Mouse (Mus musculus): ENCODE results near the gene Jarid2. TPM values are rescaled to one million over a fixed set of nuclear protein-coding genes. Genes with fewer than 3 reads are reported as not detected.
A peak's percentile ranks its signal among the peaks of the same experiment; 100 is the strongest.

Gene Jarid2
- total RNA-seq, 2 experiments from 2014 or later, result 15.8 to 16.6 TPM

- DNase-seq, result no peak
Observed at GRCm38 (mm10) chr13:44915382-44915781, 186.1 kb downstream of the Jarid2 start.

DNA sequence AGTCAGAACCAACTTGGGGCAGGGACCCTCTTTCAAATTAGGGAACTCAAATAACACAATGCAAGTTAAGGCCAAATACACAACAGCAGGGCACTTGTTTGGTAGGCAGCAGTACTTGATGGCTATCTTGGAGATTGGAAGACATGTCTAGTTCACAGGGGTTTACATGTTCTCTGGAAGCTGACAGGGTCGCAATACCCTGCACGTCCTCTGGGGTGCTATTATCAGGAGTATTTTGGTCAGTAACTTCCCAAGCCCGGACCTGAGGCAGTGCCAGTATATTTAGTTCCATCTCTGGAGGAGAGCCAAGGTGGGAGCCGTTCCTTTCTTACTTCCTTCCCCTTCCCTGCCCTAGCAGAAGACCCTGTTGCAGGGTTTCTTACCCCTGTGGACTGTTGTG, 186.7 kb downstream of the Jarid2 start:
- no peak for DNase-seq

GRCm38 (mm10) chr13:44917202-44917601, 187.9 kb downstream of the Jarid2 start:
- no peak for DNase-seq

DNA sequence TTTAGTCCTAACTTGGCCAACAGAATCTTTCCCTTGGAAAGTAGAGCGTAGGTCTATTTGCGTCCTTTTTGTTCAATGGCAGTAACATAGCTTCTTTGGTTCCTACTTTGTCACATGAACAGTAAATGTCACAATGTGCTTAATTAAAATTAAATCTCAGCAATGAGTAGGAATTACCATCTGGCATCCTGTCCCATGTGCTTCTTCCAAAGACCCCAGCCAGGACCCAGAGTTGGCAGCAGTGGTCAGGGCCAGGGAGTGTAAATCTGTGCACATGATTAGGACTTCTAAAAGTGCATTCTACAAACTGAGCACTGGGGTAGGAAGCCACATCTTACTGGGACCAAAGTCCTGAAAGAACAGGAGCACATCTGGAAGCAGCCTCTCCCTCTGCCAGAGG, 189.0 kb downstream of the Jarid2 start:
- no peak for DNase-seq

GRCm38 (mm10) chr13:44921095-44921494, 191.8 kb downstream of the Jarid2 start:
- no peak for DNase-seq

GRCm38 (mm10) chr13:44921721-44922120, 192.4 kb downstream of the Jarid2 start:
- no peak for DNase-seq

GRCm38 (mm10) chr13:44924042-44924441, 194.8 kb downstream of the Jarid2 start:
- DNase-seq, result peak in 1 of 2 experiments; percentile 49

DNA sequence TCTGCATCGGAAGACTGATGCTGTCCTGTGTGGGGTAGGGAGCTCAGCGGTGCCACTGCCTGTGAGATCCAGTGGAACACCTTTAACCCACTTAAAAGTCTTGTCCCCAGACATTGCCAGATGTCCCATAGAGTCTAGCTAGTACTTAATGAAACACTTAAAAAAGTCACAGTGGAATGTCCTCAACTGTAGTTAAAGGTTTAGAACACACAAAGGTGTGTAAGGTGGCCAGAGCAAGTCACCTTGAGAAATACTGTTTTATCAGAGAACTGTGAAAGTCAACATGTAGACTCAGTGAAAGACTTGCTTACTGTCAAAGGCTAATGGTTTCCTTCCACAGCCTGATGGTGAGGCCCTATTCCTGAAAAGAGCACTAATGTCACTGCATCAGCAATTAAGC, 195.9 kb downstream of the Jarid2 start:
- no peak for DNase-seq

DNA sequence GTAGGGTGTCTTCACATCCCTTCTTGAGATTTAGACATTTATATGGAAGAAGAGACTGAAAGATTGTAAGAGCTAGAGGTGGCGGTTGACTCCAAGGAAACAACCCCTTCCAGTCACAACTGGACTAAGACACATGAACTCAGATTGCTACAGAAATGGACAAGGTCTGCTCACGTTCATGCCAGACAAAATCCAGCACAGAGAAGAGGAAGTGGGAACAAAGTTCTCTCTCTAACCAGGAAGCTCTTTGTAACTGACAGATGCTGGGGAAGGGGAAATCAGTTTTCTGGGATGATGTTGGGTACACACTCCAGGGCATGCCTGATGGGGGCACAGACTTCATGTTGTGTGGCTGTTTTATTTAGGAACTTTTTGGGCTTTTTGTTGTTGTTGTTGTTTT, 197.0 kb downstream of the Jarid2 start:
- no peak for DNase-seq

DNA sequence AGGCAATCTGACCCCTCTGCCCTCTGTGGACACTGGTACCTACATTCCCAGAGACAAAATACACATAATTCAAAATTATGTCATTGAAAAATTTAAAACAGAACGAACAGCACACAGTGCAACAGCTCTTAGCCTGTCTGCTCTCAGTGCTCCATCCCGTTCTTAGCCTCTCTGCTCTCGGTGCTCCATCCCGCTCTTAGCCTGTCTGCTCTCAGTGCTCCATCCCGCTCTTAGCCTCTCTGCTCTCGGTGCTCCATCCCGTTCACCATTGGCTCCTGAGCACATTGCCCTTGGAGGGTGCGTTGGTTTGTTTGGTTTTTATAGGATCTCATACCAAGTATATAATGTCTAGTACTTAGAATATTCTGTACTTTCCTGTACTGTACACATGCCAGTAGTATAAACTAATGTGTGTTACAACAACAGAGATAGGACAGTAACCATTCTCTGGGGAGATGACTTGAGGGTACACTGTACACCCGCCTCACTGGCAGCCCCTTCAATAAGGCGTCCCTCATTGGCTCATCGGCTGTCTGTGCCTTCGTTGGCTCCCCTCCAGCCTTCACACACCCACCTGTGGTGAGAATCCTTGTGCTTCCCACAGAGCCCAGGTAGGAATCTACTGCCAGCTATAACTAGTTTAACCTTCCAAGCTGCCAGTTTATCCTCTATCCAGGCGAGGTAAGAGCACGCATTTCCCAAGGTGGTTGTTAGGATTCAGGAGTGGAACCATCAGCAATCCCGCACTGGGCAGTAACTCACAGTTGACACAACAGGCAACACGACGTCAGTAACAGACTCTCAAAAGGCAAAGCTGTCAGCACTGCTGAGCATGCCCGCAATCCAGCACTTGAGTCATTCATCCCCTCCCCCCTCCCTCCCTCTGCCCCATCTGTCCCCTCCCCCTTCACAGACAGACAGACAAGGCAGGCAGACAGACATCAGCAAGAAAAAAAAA, 203.3 kb downstream of the Jarid2 start:
- DNase-seq, result no peak

DNA sequence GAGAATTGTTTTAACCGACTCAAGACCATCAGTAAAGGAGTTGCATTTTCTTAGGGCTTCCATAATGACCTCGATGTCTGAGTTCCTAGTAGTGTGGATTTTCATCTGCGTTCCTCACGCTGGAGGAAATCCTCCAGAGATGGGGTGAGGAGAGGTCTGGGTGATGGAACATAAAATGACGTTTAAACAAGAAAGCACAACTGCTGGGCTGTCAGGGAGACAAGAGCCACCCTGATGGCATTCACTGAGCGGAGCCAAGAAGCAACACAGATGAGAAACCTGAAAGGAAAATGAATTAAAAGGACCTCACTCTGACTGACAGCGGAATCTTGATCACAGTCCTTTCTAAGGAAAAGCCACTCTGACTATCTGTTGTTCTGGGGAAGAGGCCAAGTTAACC, 204.3 kb downstream of the Jarid2 start:
- no peak for DNase-seq

DNA sequence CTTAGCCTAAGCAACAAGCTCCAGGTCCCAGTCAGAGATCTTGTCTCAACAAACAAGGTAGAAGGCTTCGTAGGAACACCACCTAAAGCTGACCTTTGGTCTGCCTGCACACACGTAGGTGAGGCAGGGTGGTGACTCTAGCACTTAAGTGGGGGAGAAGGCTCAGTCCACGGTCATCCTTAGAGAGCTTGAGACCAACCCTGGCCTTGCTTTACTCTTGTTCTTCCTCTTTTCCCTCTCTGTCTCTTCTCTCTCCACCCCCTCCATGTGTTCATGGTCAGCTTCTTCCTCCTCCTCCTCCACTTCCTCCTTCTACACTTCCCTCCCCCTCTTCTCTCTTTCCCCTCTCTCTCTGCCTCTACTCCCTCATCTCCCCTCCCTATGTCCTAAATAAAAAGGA, 208.4 kb downstream of the Jarid2 start:
- no peak for DNase-seq

GRCm38 (mm10) chr13:44939326-44940035, 210.2 kb downstream of the Jarid2 start:
- peak; percentile 44 to 57 for DNase-seq

DNA sequence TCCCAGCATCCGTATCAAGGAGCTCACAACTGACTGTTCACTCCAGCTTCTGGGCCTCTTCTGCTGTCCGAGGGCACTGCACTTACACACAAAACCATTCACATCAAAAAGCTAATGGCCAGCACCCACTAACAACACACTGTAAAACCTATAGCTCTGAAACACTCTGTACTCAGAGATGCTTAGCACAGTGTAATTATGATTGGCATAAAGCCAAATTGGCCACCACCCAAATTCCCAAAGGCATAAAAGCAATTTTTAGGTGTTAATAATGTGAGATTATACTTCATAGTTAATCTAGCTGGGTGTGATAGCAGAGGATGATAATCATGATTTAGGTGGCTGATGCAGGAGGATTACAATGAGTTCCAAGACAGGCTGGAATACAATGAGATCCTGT, 214.3 kb downstream of the Jarid2 start:
- no peak for DNase-seq

DNA sequence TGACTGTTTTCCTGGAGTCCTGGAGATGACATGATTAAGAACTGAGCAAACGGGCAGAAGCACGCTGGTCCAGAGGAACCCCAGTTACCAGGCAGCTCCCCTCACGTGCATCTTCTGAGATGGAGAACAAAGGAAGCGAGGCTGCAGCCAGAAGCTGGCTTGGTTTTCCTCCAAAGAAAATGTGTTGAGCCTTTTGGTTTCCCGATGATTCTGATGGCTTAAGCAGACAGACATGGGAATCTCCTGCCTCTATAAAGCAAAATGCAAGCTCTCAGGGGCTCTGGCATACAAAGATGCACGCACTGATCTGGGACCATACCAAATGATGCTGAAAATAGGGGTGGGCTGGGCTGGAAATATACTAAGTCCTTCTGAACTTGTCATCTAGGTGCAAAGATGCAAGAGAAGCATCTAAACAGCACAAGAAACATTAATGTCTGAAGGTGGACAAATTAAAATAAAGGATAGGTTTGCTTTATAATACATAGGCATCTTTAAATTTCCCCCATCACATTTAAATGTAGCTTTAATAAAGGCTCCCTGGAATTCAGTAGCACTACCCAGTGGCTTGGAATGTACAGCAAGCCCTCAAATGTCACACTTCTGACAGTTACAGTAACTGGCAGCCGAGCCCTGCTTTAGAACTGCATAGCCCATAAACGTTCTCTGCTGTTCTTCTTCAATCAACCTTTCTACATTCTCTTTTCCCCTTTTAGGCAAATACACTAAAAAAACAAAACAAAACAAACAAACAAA, 217.8 kb downstream of the Jarid2 start:
- no peak for DNase-seq

DNA sequence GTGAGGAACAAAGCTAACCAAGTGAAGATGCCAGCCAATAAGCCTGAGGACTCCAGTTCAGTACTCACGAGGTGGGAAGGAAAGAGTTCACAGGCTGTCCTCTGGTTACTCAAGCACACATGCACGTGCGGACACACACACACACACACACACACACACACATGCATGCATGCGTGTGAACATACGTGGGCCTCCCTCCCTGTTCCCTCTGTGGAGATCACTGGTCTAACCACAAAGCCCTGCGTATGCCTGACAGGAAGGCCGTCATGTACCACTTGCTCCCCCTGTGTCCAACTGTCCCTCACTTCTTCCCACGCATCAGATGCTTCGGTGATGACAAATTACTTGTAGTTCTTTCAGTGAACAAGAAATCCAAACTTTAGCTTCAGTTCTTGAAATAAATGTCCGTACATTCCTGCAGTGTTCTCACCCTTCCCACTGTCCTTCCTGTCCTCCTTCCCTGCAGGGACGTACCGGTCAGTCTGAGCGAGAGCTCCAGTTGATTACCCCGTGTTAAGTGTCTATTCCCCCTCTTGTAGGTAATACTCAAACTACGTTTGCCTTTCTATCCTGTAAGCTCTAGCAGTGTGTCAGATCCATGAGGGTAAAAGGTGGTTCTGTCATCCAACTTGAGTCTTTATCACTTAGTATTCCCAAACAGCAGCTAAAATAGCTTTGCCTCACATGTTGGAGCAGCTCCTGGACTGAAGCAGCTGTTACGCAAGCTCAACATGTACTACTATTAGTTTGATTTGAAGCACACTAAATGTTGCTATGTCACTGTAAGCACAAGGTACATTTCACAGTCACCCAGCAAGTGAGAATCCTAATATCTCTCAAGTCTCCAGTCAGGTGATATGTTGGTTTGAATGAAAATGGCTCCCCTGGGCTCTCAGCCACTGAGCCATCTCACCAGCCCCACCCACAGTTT, 219.3 kb downstream of the Jarid2 start:
- peak; percentile 65 to 72 for DNase-seq

DNA sequence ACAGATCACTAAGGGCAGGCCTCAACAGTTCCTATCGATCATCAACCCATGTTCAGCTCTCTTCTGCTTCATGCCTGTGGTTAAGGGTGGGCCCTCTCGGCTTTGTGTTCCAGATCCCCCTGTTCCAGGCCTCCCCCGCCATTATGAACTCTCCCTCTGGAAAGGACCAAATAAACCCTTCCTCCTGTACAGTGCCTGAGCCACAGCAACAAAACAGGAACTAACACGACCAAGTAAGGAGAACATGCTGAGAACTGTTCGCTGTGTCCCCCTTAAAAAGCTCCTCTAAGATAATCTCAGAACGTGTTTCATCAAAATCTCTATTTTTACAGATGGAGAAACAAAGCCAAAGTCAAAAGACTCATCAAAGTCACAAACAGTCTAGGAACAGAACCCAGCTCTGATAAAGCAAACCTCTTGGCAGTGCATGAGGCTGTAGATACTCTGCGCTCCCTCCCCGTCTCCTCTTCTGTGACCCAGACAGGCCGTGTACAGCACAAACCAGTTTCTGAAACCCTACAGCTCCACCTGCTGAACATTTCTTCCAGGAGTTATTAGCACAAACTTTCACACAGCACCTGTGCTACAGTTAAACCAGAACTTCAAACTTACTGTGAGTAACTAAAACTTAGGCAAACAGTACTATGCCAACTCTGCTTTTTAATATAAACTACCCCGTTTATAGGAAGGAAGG, 223.3 kb downstream of the Jarid2 start:
- peak; percentile 69 to 79 for DNase-seq

GRCm38 (mm10) chr13:44953546-44954231, 224.4 kb downstream of the Jarid2 start:
- no peak for DNase-seq

DNA sequence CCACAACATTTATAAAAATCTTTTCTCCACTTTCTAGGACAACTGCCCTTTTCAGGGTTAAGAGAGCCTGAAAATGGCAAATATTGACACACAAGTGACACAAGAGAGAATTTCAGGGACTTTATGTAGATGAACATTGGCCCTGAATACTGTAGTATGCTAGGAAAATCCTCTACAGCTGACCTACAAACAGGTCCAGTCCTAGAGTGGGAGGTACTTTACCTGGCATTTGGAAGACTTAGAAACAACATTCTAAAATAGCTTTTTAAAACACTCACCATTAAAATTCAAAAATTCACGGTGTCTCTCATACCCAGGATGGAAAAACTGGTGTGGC, 224.9 kb downstream of the Jarid2 start:
- DNase-seq, result no peak

DNA sequence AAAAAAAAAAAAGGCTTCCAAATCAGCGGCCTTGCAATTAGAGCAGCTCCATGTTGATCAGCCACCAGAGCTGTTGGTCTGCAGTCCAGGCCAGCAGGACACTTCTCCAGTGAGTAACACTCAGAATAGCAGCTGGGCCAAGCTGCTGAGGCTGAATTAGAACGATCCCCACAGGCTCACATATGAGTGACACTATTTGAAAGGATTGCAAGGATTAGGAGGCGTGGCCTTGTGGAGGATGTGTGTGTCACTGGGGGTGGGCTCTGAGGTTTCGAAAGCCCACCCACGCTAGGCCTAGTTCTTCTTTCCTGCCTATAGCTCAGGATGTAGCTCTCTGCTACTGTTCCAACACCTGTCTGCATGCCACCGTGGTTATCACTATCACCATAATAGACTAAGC, 226.5 kb downstream of the Jarid2 start:
- DNase-seq, result no peak
